Mouse (Mus musculus) bone marrow macrophage, adult 2 months (primary cell): Measurements from ENCODE around the gene Gm9821. TPM values are rescaled to one million over a fixed set of nuclear protein-coding genes. Genes with fewer than 3 reads are reported as not detected.

Source experiments
- H3K27ac ChIP-seq: 2 replicates; pipeline ENCODE4 v1.5.1; 2012; ENCODE audit warnings: low read depth, low read length; ENCODE audit not compliant: insufficient read depth
- H3K4me1 ChIP-seq: 2 replicates; pipeline ENCODE4 v1.6.1; 2012; ENCODE audit warnings: low read length; ENCODE audit not compliant: control insufficient read depth, insufficient read depth
- H3K4me3 ChIP-seq: 2 replicates; pipeline ENCODE4 v1.5.1; 2012; ENCODE audit warnings: mild to moderate bottlenecking, low read length, moderate library complexity; ENCODE audit not compliant: insufficient read depth
- CTCF ChIP-seq: IDR thresholded peaks from 2 replicates; pipeline ENCODE4 v1.5.1; 2012; ENCODE audit warnings: low read depth, mild to moderate bottlenecking, low read length, moderate library complexity
- POLR2A ChIP-seq: IDR thresholded peaks from 2 replicates; pipeline ENCODE4 v1.6.1; 2012; ENCODE audit warnings: mild to moderate bottlenecking, low read depth, low read length, borderline replicate concordance
- polyA plus RNA-seq: library from polyadenylated mRNA; stranded (reverse); fragments of >200 nt; gene quantifications from 2 replicates; pipeline ENCODE4 v1.2.4, GENCODE M21; 2012; ENCODE audit not compliant: missing spikeins, insufficient read depth, insufficient read length

Gene Gm9821
- polyA plus RNA-seq, 1 experiment, result not detected

- Histone ChIP-seq H3K27ac (no peak overlapping the region), H3K4me1 (peaks cover 11% of the 10 kb centered on the region), H3K4me3 (no peak overlapping the region)
- TF ChIP-seq CTCF, result no peak
- TF ChIP-seq POLR2A, result no peak
These were observed 32.0 kb upstream of the Gm9821 start for GRCm38 (mm10) chr2:91913328-91914110.

- H3K4me1 ChIP-seq, result peaks cover 11% of the 10 kb centered on the region
- TF ChIP-seq CTCF, result no peak
- TF ChIP-seq POLR2A, result no peak
- no peak overlapping the region for H3K27ac ChIP-seq
- no peak overlapping the region for H3K4me3 ChIP-seq
These were observed 29.0 kb upstream of the Gm9821 start for GRCm38 (mm10) chr2:91916346-91916977.

- H3K4me1 ChIP-seq, result peaks cover 11% of the 10 kb centered on the region
- no peak overlapping the region for H3K27ac ChIP-seq
- no peak for TF ChIP-seq POLR2A
- TF ChIP-seq CTCF, result no peak
- H3K4me3 ChIP-seq, result no peak overlapping the region
These were observed 28.4 kb upstream of the Gm9821 start for GRCm38 (mm10) chr2:91917096-91917495.

- Histone ChIP-seq H3K27ac (no peak overlapping the region), H3K4me1 (peaks cover 10% of the 10 kb centered on the region), H3K4me3 (no peak overlapping the region)
- TF ChIP-seq CTCF (no peak), POLR2A (no peak)
These were observed 25.4 kb upstream of the Gm9821 start for GRCm38 (mm10) chr2:91920130-91920529.

DNA sequence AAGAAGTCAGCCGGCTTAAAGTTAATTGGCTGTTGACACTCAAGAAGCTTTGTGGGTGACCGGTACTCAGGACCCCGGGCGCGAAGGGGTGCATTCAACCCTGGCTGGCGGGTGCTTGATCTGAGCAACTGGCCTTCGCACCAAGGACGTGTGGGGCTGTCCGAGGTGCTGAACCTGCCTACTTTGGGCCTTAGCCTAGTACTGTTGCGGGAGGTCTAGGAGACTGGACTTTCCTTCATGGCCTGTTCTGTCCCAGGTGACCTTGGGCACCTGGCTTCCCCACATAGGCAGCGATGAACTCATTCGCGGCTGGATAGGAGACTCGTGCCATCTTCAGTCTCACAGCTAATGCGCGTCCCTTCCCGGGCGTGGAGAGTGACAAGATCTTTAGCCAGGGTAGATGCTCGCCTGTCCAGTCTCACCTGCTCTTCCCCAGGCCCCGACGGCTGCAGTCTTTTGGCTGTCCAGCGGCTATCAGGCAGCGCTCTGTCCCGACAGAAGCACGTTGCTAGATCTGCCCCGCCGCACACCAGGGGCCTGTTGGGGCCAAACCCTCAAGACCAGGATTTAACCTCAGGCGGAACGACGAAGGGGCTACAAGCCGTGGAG, 24.2 kb upstream of the Gm9821 start:
- Histone ChIP-seq H3K4me1 (peaks cover 11% of the 10 kb centered on the region), H3K27ac (no peak overlapping the region), H3K4me3 (peak overlapping the region; percentile 65)
- TF ChIP-seq POLR2A, result no peak
- TF ChIP-seq CTCF, result no peak

DNA sequence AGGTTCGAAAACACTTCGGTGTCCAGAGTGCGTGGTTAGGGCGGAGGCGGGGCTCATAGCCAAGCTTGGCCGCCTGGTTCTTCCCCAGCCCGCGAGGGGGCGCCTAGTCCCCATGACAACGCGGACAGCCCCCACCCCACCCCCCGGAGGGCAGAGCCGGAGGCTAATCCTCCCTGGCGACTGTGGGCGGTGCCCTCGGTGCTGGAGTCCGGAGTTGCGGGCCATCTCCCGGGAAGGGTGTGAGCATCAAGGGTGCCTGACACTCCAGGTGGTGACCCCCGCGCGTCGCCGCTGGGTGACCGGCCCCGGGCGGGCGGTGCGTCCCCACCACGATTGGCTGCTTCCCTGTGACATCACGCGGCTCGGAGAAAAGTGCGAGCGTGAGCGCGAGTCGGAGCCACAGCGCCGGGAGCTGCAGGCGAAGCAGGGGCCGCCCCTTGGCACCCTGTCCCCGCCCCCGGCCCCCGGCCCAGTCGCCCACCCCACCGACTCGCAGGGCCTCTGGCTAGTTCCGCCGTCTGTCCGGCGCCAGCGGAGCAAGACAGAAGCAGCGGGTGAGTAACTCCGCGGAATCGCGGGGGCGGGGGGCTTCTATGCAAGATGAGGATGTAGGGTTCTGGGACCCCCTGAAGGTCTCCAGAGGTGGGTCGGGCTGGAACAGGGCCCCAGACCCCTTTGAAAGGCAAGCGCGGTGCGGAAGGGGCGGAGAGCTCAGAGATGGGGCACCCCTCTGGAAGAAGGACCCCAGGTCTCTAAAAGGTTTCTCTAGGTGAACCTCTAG, 23.5 kb upstream of the Gm9821 start:
- TF ChIP-seq POLR2A (no peak), CTCF (no peak)
- Histone ChIP-seq H3K27ac (no peak overlapping the region), H3K4me3 (peak overlapping the region; percentile 65), H3K4me1 (peaks cover 11% of the 10 kb centered on the region)

DNA sequence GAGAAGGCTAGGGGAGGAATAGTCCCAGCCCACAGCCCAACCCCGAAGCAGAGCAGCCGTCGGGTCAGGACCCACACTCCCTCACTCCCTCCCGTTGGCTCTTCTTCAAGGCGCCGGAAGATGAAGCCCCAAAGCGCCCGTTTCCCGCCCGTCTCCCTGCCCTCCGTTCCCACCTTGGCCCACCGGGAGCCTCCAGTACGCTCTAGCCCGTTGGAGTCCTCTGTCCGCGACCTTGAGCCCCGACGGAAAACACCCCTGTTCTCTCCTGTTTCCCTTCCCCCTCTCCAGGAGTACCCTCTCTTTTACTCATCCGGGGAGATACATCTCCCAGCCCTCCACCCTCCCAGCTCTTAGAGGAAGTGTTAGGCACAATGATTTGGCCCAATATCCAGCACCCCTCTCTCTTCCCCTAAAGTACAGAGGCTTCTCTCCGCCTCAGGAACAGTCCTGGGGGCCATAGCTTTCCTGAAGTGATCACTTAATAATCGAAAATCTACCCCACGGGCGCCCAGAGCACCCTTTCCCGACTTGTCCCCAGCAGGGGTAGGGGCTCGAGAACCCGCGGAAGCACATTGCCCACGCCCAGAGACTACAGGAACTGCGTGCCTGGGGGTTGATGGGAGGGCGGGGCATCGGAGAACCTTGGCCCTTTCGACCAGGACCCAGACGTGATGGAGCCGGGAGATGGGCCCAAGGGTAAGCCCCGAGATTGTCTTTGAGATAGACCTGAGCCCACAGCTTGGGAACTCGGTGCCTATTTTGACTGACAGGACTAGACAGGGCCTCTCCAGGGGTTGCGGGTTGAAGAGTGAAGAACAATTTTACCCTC, 22.7 kb upstream of the Gm9821 start:
- Histone ChIP-seq H3K4me3 (peak overlapping the region; percentile 65), H3K4me1 (peaks cover 13% of the 10 kb centered on the region), H3K27ac (no peak overlapping the region)
- TF ChIP-seq POLR2A, result no peak

DNA sequence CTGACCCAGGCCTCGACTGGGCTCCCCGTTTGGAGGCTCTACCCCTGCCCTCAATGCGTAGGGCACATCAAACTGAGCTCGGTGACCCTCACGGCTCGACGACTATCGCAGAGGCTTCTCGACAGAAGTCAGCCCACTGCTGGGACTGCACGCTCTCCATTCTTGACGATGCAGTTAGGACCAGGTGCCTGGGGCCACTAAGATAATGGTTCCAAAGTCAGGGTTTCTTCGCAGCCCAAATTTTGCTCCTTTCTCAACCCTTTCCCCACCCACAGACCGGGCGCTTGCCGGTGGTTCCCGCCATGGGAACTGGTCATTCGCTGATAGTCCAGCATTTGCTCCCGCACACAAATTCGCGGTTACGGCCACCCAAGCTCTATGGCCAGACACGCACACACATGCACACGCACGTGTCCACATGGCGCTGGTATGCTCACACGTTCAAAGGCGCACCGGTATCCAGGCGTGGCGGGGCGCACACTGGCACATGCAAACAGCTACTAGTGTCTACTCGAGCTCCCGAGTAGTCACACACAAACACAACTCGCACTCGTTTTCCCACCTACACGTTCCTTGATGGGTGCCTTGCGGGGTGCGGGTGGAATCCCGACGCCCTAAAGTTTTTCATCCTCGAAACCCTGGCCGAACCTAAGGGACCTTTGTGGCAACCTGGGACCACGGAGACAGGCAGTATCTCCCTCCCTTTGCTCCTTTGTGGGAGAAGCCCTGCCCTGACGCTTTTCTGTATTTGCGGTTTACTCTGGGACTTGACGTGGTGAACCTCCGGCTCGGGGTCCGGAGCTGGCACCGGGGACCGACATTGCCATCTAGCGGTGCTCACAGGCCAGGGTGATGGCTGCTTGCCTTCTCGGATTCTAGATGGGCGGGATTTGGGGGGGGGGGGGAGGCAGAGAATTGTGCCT, 21.8 kb upstream of the Gm9821 start:
- Histone ChIP-seq H3K4me1 (peaks cover 17% of the 10 kb centered on the region), H3K27ac (no peak overlapping the region), H3K4me3 (peak overlapping the region; percentile 65)
- peak; percentile 46 for TF ChIP-seq CTCF
- no peak for TF ChIP-seq POLR2A
